Mouse (Mus musculus): ENCODE measurements around the gene Sema4c.

DNA sequence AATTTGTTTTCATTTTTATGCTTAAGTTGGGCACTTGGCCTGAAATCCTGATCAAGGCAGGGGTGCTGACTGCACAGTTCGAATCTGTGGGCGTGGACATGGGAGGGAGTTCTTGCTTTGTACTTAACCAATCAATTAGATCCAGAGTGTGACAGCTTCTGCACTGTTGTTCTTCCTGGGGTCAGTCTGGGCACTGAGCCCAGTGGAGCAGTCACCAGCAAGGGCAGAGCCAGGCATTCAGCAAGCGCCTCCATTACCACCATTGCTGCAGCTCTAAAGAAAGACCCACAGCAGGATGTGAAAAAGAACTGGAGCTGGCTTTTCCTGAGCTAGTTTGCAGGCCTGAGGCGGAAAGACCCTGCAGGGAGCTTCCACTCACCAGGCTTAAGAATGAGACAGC lies 38.0 kb upstream of the Sema4c start:
- TF ChIP-seq CTCF (conservative IDR thresholded peaks at IDR 0.05 in 1 of 2, IDR thresholded peaks at IDR 0.05 in 1 of 2; ENCODE audit: low read depth in 2 of 2, low read length in 2 of 2) (no peak), PAX5 (IDR thresholded peaks at IDR 0.05; ENCODE audit: low read length) (no peak)

Measured in CH12.LX (cell line).